Mouse (Mus musculus): ENCODE data around the gene Vmn1r52.
"Not testable (repeated sequence)": the region's sequence is repeated elsewhere in the genome, so short reads cannot be mapped to it uniquely, and the experiment has no call there.

The Vmn1r52 gene

GRCm38 (mm10) chr6:90174508-90174907 is at the start of gene Vmn1r52:
TSS of gene Vmn1r52 (plus strand) at chr6:90174808.
- no peak for DNase-seq

- DNase-seq = peak in 1 of 2 experiments; percentile 4
These were observed 14.5 kb upstream of the Vmn1r52 start for GRCm38 (mm10) chr6:90160139-90160538.

- not testable (repeated sequence) for DNase-seq
These were observed 27.9 kb downstream of the Vmn1r52 start, which contains the start of gene V1ra8 for GRCm38 (mm10) chr6:90202493-90202892. TSS of gene V1ra8 (plus strand) at chr6:90202793.

GRCm38 (mm10) chr6:90224338-90224737 is 49.7 kb downstream of the Vmn1r52 start, which contains the start of gene Vmn1r53:
TSS of gene Vmn1r53 (minus strand) at chr6:90224438.
- no peak for DNase-seq

All from kidney, postnatal 36 days (tissue).